Mouse (Mus musculus): ENCODE data around the gene Olfr295. TPM values are rescaled to one million over a fixed set of nuclear protein-coding genes. Genes with fewer than 3 reads are reported as not detected.

The Olfr295 gene
- total RNA-seq (2014; fragmentation: Nextera tagmentation), result not detected in 2 replicates
- total RNA-seq (2017), result 0.06 and 0.27 TPM in 2 replicates
- not detected in 2 replicates for polyA plus RNA-seq (2012)

DNA sequence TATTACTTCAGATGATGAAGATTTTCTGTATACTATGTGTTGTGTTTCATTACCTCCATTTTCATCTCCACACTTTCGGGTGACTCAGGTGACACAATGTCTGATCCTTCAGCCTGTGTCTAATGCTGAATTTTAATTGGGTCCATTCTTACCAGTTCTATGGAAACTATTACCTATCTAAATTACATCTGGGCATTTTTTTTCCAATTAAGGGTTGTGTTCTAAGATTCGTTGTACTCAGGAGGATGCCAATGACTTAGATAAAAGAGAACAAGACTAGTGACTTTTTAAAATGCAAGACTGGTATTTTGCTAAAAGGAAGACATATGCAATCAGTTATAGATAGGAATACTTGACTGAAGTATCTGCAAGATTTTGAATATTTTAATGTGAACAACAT lies at the start of gene Olfr295:
Gene Olfr295 (plus strand): TSS at position 301 of the 400 bp plus-strand sequence.
- Histone ChIP-seq H3K4me1 (ENCODE audit: insufficient read depth, low read depth, low read length) (no peaks in the 10 kb centered on the region), H3K9me3 (replicated peaks) (no peaks in the 10 kb centered on the region), H3K4me3 (ENCODE audit: low read depth, low read length) (no peak within 1 kb of the TSS), H3K36me3 (replicated peaks) (no peaks in the 10 kb centered on the region), H3K27me3 (ENCODE audit: insufficient read depth, low read length) (no peaks in the 10 kb centered on the region)
- ATAC-seq (ENCODE audit: extremely low read depth, insufficient number of reproducible peaks, low FRiP score, poor library complexity, severe bottlenecking) (no peak), DNase-seq (ENCODE audit: low spot score) (no peak)
- TF ChIP-seq CTCF (IDR thresholded peaks at IDR 0.05; ENCODE audit: low read depth, low read length) (no peak), TAL1 (conservative IDR thresholded peaks at IDR 0.05; ENCODE audit: low read depth, low read length) (no peak), GATA1 (IDR thresholded peaks at IDR 0.05; ENCODE audit: borderline replicate concordance, low read length) (no peak), POLR2AphosphoS5 (IDR thresholded peaks at IDR 0.05; ENCODE audit: insufficient replicate concordance, low read depth, low read length) (no peak), GATA2 (IDR thresholded peaks at IDR 0.05; ENCODE audit: borderline replicate concordance, low read depth, low read length) (no peak)

DNA sequence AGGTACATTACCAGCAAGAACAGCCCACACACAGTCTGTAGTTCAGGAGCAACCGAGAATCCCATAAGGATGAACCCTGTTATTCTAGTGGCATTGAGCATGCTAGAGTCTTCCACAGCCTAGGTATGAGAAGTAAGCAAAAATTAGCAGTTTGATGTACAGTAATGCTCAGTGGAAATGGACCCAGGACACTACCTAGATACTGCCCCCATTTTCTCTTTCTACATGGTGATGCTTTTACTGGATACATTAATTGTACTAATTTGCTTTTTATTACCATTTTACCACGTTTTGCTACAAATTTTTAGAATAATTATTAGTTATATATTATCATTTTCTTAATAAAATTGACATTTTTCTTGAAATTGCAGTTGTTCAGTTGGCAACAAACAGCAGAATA lies 32.9 kb downstream of the Olfr295 start, which contains the start of gene Olfr294:
Gene Olfr294 (minus strand): TSS at position 101 of the 400 bp plus-strand sequence.
- Histone ChIP-seq H3K36me3 (replicated peaks) (no peaks in the 10 kb centered on the region), H3K4me3 (ENCODE audit: low read depth, low read length) (no peak within 1 kb of the TSS), H3K27me3 (ENCODE audit: insufficient read depth, low read length) (no peaks in the 10 kb centered on the region), H3K9me3 (replicated peaks) (no peaks in the 10 kb centered on the region), H3K4me1 (ENCODE audit: insufficient read depth, low read depth, low read length) (no peaks in the 10 kb centered on the region)
- TF ChIP-seq POLR2AphosphoS5 (IDR thresholded peaks at IDR 0.05; ENCODE audit: insufficient replicate concordance, low read depth, low read length), result no peak
- TF ChIP-seq CTCF (IDR thresholded peaks at IDR 0.05; ENCODE audit: low read depth, low read length), result no peak
- no peak for TF ChIP-seq GATA2 (IDR thresholded peaks at IDR 0.05; ENCODE audit: borderline replicate concordance, low read depth, low read length)
- no peak for TF ChIP-seq GATA1 (IDR thresholded peaks at IDR 0.05; ENCODE audit: borderline replicate concordance, low read length)
- no peak for TF ChIP-seq TAL1 (conservative IDR thresholded peaks at IDR 0.05; ENCODE audit: low read depth, low read length)
- 0 out of 2 replicates have a peak, but pooled peaks have one; percentile 4 for ATAC-seq (ENCODE audit: extremely low read depth, insufficient number of reproducible peaks, low FRiP score, poor library complexity, severe bottlenecking)
- no peak for DNase-seq (ENCODE audit: low spot score)

Other genes with a start within 250 kb of the Olfr295 start
- gene Olfr307, start 246.3 kb upstream of the Olfr295 start, total RNA-seq (2014; fragmentation: Nextera tagmentation), result not detected in 2 replicates
- gene Olfr307, start 246.3 kb upstream of the Olfr295 start, total RNA-seq (2017), result 0.11 and 0.35 TPM in 2 replicates
- gene Olfr307, start 246.3 kb upstream of the Olfr295 start, polyA plus RNA-seq (2012), result not detected in 2 replicates
- not detected in 2 replicates for gene Olfr305, start 216.9 kb upstream of the Olfr295 start, total RNA-seq (2014; fragmentation: Nextera tagmentation)
- gene Olfr305, start 216.9 kb upstream of the Olfr295 start, total RNA-seq (2017), result 0.12 and 0.22 TPM in 2 replicates
- gene Olfr305, start 216.9 kb upstream of the Olfr295 start, polyA plus RNA-seq (2012), result not detected in 2 replicates
- not detected in 2 replicates for gene Olfr304, start 197.2 kb upstream of the Olfr295 start, total RNA-seq (2014; fragmentation: Nextera tagmentation)
- 0.16 TPM in 1 of 2 replicates, not detected in the other for gene Olfr304, start 197.2 kb upstream of the Olfr295 start, total RNA-seq (2017)
- not detected in 2 replicates for gene Olfr304, start 197.2 kb upstream of the Olfr295 start, polyA plus RNA-seq (2012)
- gene Olfr303, start 186.1 kb upstream of the Olfr295 start, total RNA-seq (2014; fragmentation: Nextera tagmentation), result not detected in 2 replicates
- gene Olfr303, start 186.1 kb upstream of the Olfr295 start, total RNA-seq (2017), result 0.23 TPM in 1 of 2 replicates, not detected in the other
- not detected in 2 replicates for gene Olfr303, start 186.1 kb upstream of the Olfr295 start, polyA plus RNA-seq (2012)
- not detected in 2 replicates for gene Olfr301, start 180.0 kb upstream of the Olfr295 start, total RNA-seq (2014; fragmentation: Nextera tagmentation)
- 0.12 TPM in 1 of 2 replicates, not detected in the other for gene Olfr301, start 180.0 kb upstream of the Olfr295 start, total RNA-seq (2017)
- gene Olfr301, start 180.0 kb upstream of the Olfr295 start, polyA plus RNA-seq (2012), result not detected in 2 replicates
- not detected in 2 replicates for gene Olfr299, start 123.9 kb upstream of the Olfr295 start, total RNA-seq (2014; fragmentation: Nextera tagmentation)
- gene Olfr299, start 123.9 kb upstream of the Olfr295 start, total RNA-seq (2017), result 0.05 TPM in 1 of 2 replicates, not detected in the other
- gene Olfr299, start 123.9 kb upstream of the Olfr295 start, polyA plus RNA-seq (2012), result not detected in 2 replicates
- gene Olfr298, start 91.4 kb upstream of the Olfr295 start, total RNA-seq (2014; fragmentation: Nextera tagmentation), result not detected in 2 replicates
- 0.12 TPM in 1 of 2 replicates, not detected in the other for gene Olfr298, start 91.4 kb upstream of the Olfr295 start, total RNA-seq (2017)
- not detected in 2 replicates for gene Olfr298, start 91.4 kb upstream of the Olfr295 start, polyA plus RNA-seq (2012)
- not detected in 2 replicates for gene Olfr297, start 63.9 kb upstream of the Olfr295 start, total RNA-seq (2014; fragmentation: Nextera tagmentation)
- gene Olfr297, start 63.9 kb upstream of the Olfr295 start, total RNA-seq (2017), result 0.06 TPM in 1 of 2 replicates, not detected in the other
- not detected in 2 replicates for gene Olfr297, start 63.9 kb upstream of the Olfr295 start, polyA plus RNA-seq (2012)
- gene Olfr294, start 32.8 kb downstream of the Olfr295 start, total RNA-seq (2014; fragmentation: Nextera tagmentation), result not detected in 2 replicates
- 0.12 and 0.16 TPM in 2 replicates for gene Olfr294, start 32.8 kb downstream of the Olfr295 start, total RNA-seq (2017)
- gene Olfr294, start 32.8 kb downstream of the Olfr295 start, polyA plus RNA-seq (2012), result not detected in 2 replicates
- gene Olfr293, start 65.2 kb downstream of the Olfr295 start, total RNA-seq (2014; fragmentation: Nextera tagmentation), result not detected in 2 replicates
- 0.33 and 0.35 TPM in 2 replicates for gene Olfr293, start 65.2 kb downstream of the Olfr295 start, total RNA-seq (2017)
- not detected in 2 replicates for gene Olfr293, start 65.2 kb downstream of the Olfr295 start, polyA plus RNA-seq (2012)
- not detected in 2 replicates for gene Olfr292, start 104.5 kb downstream of the Olfr295 start, total RNA-seq (2014; fragmentation: Nextera tagmentation)
- 0.06 and 0.11 TPM in 2 replicates for gene Olfr292, start 104.5 kb downstream of the Olfr295 start, total RNA-seq (2017)
- not detected in 2 replicates for gene Olfr292, start 104.5 kb downstream of the Olfr295 start, polyA plus RNA-seq (2012)
- gene Folh1, start 192.1 kb downstream of the Olfr295 start, total RNA-seq (2014; fragmentation: Nextera tagmentation), result not detected in 2 replicates
- 0.05 and 0.06 TPM in 2 replicates for gene Folh1, start 192.1 kb downstream of the Olfr295 start, total RNA-seq (2017)
- not detected in 2 replicates for gene Folh1, start 192.1 kb downstream of the Olfr295 start, polyA plus RNA-seq (2012)
- not detected in 2 replicates for gene Vmn2r77, start 211.2 kb downstream of the Olfr295 start, total RNA-seq (2014; fragmentation: Nextera tagmentation)
- 0.06 TPM in 1 of 2 replicates, not detected in the other for gene Vmn2r77, start 211.2 kb downstream of the Olfr295 start, total RNA-seq (2017)
- gene Vmn2r77, start 211.2 kb downstream of the Olfr295 start, polyA plus RNA-seq (2012), result not detected in 2 replicates